Mouse (Mus musculus): Measurements from ENCODE around the gene Birc5. TPM values are rescaled to one million over a fixed set of nuclear protein-coding genes. Genes with fewer than 3 reads are reported as not detected.

The Birc5 gene
- polyA plus RNA-seq, 1 experiment from 2014 or later = 307 TPM

- ATAC-seq (ENCODE audit: low FRiP score, low read depth) = no peak
- H3K27ac ChIP-seq = no peak overlapping the region
- no peak overlapping the region for H3K9ac ChIP-seq
- H3K4me2 ChIP-seq (replicated peaks) = no peak overlapping the region
- peaks cover 21% of the 10 kb centered on the region for H3K4me1 ChIP-seq
- no peak overlapping the region for H3K4me3 ChIP-seq
- 0 out of 2 replicates have a peak, but pooled peaks cover 6% of the 10 kb centered on the region for H3K27me3 ChIP-seq
- H3K36me3 ChIP-seq = no peaks in the 10 kb centered on the region
- WGBS = 64% methylated on average over 10 of the region's 10 CpGs
- no peaks in the 10 kb centered on the region for H3K9me3 ChIP-seq
Observed at GRCm38 (mm10) chr11:117894676-117895075, 45.6 kb downstream of the Birc5 start.

GRCm38 (mm10) chr11:117896533-117896932 lies 47.5 kb downstream of the Birc5 start:
- Histone ChIP-seq H3K27me3 (0 out of 2 replicates have a peak, but pooled peaks cover 3% of the 10 kb centered on the region), H3K27ac (no peak overlapping the region), H3K36me3 (no peaks in the 10 kb centered on the region), H3K4me1 (peaks cover 4% of the 10 kb centered on the region; the same call in 1 of the 2 replicates), H3K9ac (no peak overlapping the region), H3K4me3 (no peak overlapping the region), H3K4me2 (replicated peaks) (no peak overlapping the region), H3K9me3 (no peaks in the 10 kb centered on the region)
- no peak for ATAC-seq (ENCODE audit: low FRiP score, low read depth)
- 28% methylated on average over 2 of the region's 2 CpGs for WGBS

GRCm38 (mm10) chr11:117902282-117902681 lies 53.2 kb downstream of the Birc5 start:
- Histone ChIP-seq H3K9me3 (no peaks in the 10 kb centered on the region), H3K4me2 (replicated peaks) (no peak overlapping the region), H3K9ac (no peak overlapping the region), H3K4me3 (no peak overlapping the region), H3K27me3 (no peaks in the 10 kb centered on the region), H3K36me3 (no peaks in the 10 kb centered on the region), H3K4me1 (0 out of 2 replicates have a peak, but pooled peaks cover 7% of the 10 kb centered on the region), H3K27ac (no peak overlapping the region)
- 59% methylated on average over 2 of the region's 2 CpGs for WGBS
- ATAC-seq (ENCODE audit: low FRiP score, low read depth) = no peak

GRCm38 (mm10) chr11:117904442-117904841 lies 55.4 kb downstream of the Birc5 start:
- H3K36me3 ChIP-seq = no peaks in the 10 kb centered on the region
- H3K9ac ChIP-seq = no peak overlapping the region
- no peaks in the 10 kb centered on the region for H3K9me3 ChIP-seq
- WGBS = 74% methylated on average over 8 of the region's 8 CpGs
- H3K4me2 ChIP-seq (replicated peaks) = no peak overlapping the region
- no peak overlapping the region for H3K27ac ChIP-seq
- H3K27me3 ChIP-seq = no peaks in the 10 kb centered on the region
- H3K4me3 ChIP-seq = no peak overlapping the region
- ATAC-seq (ENCODE audit: low FRiP score, low read depth) = no peak
- 0 out of 2 replicates have a peak, but pooled peaks cover 9% of the 10 kb centered on the region for H3K4me1 ChIP-seq

Other genes starting within 250 kb of the Birc5 start
- gene Tnrc6c, start 195.0 kb upstream of the Birc5 start, polyA plus RNA-seq (2015; fragmentation: Nextera tagmentation; extraction: Ambion mirVana) = 19.3 and 19.6 TPM in 2 replicates
- gene Tmc8, start 67.2 kb upstream of the Birc5 start, polyA plus RNA-seq (2015; fragmentation: Nextera tagmentation; extraction: Ambion mirVana) = 0.81 and 1.4 TPM in 2 replicates
- 19.0 and 23.9 TPM in 2 replicates for gene Tmc6, start 67.1 kb upstream of the Birc5 start, polyA plus RNA-seq (2015; fragmentation: Nextera tagmentation; extraction: Ambion mirVana)
- 0.41 and 0.60 TPM in 2 replicates for gene 6030468B19Rik, start 51.6 kb upstream of the Birc5 start, polyA plus RNA-seq (2015; fragmentation: Nextera tagmentation; extraction: Ambion mirVana)
- 0.60 and 0.72 TPM in 2 replicates for gene Gm20708, start 39.6 kb upstream of the Birc5 start, polyA plus RNA-seq (2015; fragmentation: Nextera tagmentation; extraction: Ambion mirVana)
- gene Syngr2, start 39.6 kb upstream of the Birc5 start, polyA plus RNA-seq (2015; fragmentation: Nextera tagmentation; extraction: Ambion mirVana) = 38.4 and 39.5 TPM in 2 replicates
- 5.6 and 6.2 TPM in 2 replicates for gene Afmid, start 23.3 kb upstream of the Birc5 start, polyA plus RNA-seq (2015; fragmentation: Nextera tagmentation; extraction: Ambion mirVana)
- gene Tk1, start 23.2 kb upstream of the Birc5 start, polyA plus RNA-seq (2015; fragmentation: Nextera tagmentation; extraction: Ambion mirVana) = 133 and 137 TPM in 2 replicates
- not detected in 2 replicates for gene Tmem235, start 11.5 kb downstream of the Birc5 start, polyA plus RNA-seq (2015; fragmentation: Nextera tagmentation; extraction: Ambion mirVana)
- gene Tha1, start 24.2 kb downstream of the Birc5 start, polyA plus RNA-seq (2015; fragmentation: Nextera tagmentation; extraction: Ambion mirVana) = 3.4 and 3.6 TPM in 2 replicates
- gene Socs3, start 120.8 kb downstream of the Birc5 start, polyA plus RNA-seq (2015; fragmentation: Nextera tagmentation; extraction: Ambion mirVana) = 15.6 and 15.8 TPM in 2 replicates
- gene Pgs1, start 137.0 kb downstream of the Birc5 start, polyA plus RNA-seq (2015; fragmentation: Nextera tagmentation; extraction: Ambion mirVana) = 34.4 and 35.7 TPM in 2 replicates

All from limb, embryonic 13.5 days (tissue).